Mouse (Mus musculus): ENCODE measurements around the gene Catsperg1.
A peak's percentile ranks its signal among the peaks of the same experiment; 100 is the strongest.
"Not testable (repeated sequence)": the region's sequence is repeated elsewhere in the genome, so short reads cannot be mapped to it uniquely, and the experiment has no call there.

Catsperg1 gene

DNA sequence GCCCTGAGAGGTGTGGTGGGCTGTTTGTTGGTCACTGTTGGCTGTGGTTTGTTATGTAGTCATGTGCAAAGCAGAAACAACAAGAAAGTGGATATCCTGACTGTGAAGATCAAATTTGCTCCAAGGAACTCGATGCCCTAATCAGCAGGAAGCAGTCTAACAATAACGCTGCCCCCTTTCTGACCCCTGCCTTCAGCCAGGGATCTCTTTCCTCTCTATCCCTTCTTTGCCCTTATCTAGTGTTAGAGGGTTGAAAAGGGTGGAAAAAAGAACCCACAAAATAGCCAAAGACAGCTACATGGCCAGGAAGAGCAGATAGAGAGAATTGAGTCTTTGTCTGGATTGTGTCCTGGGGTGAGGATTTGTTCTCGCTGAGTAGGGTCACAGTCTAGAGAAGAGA, 16.7 kb upstream of the Catsperg1 start:
- DNase-seq (ENCODE audit: low read depth, low spot score), result no peak

DNA sequence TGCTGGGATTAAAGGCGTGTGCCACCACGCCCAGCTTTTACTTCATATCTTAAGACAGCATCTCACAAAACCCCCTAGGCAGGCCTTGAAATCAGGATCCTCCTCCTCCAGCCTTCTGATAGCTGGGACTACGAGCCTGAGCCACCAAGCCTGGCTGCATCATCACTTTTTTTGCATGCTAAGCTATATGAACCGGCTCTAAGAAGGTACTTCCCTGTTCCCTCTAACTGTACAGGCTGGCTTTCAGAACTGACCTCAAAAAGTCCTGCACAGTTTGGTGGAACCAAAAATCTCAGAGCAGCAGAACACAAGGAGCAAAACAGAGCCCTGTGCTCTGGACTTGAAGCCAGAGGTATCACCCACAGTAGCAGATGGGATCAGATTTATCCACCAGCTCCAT, 14.4 kb upstream of the Catsperg1 start:
- DNase-seq (ENCODE audit: low read depth, low spot score), result no peak

DNA sequence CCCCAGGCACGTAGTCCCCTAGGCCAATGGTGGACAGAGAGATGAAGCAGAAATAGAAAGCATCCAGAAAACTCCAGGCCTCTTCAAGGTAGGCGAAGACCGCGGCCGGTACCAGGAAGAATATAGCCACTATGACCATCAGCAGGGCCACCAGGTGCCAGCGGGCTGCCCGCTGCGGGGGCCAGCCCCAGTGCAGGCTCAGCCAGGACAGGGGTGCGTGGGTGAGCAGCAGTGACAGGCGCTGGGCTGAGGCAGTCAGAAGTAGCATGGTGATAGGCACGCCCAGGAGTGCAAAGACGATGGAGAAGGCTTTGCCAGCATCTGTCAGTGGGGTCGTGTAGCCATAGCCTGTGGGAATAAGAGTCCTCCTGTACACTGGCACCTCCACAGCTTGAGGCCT, 11.7 kb upstream of the Catsperg1 start:
- no peak for DNase-seq (ENCODE audit: low read depth, low spot score)

DNA sequence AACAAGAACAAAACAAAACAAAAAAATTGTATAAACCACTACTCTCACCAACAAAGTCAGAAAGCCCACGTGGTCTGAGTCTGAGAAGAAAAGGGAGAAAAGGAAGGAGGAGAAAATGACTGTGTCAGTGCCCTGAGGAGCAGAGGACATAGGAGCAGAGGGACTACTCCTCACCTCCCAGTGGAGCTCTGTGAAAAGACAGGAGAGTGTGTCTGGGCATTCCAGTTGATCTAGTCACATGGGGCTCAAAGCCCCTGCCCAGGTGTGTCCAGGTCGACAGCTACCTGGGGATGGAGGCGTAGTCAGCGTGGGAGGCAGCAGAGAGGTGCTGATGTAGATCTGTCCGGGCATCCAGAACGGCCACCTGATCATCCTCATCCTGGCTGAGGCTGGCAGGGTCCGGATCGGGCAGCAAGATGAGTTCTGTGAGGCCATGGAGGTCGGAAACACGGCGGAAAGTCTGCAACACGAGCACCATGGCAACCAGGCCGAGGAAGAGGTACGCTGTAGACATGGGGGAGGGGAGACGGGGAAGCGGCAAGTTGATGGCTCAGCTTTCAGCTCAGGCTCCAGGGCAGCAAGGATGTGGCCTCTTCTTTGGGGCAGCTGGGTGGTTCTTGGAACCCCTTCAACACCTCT, 11.0 kb upstream of the Catsperg1 start:
- no peak for DNase-seq (ENCODE audit: low read depth, low spot score)

DNA sequence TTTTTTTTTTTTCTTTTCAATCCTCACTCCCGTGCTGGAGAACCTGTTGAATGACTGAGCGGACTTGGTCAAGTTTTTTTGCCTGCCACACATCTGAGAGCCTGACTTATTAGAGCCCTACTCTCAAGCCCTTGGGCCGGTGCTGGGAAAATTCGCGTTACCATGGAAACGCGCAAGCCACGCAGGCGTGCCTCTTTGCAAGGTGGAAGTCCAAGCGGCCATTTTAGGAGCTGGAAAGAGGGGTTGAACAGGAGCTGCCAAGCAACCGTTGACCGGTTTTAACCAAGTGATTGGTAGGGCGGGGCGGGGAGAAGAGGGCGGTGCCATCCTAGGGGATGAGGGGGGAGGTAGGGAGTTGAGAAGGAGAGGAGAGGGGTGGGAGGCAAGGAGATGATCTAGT, 1.0 kb upstream of the Catsperg1 start:
- DNase-seq (ENCODE audit: low read depth, low spot score), result no peak

DNA sequence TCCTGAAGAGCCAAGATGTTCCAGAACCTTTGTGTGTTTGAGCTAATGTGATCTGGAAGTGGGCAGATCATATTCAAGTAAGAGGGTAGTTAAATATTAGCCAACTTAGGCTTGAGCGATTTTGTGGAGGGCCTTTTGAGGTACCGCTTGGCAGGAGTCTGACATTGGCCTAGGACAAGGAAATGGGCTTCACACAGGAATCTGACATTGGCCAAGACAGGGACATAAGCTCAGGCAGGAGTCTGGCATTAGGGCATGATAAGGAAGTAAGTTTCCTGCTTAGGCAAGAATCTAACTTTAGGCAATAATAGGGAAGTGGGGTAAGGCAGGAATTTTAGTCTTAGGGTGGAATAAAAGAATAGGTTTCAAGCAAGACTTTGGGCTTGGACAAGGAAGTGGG, 401 bp upstream of the Catsperg1 start:
- DNase-seq (ENCODE audit: low read depth, low spot score), result no peak

DNA sequence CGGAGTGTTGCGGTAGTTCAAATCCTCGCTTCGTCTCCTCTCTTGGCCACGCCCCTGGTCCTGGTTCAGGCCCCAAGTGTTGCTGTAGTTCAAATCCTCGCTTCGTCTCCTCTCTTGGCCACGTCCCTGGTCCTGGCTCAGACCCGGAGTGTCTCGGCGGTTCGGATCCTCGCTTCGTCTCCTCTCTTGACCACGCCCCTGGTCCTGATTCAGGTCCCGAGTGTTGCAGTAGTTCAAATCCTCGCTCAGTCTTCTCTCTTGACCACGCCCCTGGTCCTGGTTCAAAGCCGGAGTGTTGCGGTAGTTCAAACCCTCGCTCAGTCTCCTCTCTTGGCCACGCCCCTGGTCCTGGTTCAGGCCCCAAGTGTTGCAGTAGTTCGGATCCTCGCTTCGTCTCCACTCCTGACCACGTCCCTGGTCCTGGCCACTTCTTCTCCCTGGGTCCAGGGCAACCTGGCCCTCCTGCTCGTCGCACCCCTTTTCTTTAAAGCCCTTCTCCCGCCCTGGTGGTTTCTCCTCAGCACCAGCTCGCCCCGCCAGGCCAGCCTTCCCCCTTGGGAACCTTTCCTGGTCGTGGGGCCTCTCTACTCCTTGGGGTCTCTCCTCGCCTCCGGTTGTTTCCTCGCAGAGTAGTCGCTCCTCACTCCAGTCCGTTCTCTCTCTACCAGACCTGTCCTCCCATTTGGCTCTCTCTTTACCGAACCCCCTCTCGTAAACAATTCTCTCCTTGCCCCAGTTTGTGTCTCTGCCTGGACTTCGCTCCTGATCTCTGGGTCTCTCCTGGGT, 867 bp downstream of the Catsperg1 start:
- DNase-seq (ENCODE audit: low read depth, low spot score), result not testable (repeated sequence)

DNA sequence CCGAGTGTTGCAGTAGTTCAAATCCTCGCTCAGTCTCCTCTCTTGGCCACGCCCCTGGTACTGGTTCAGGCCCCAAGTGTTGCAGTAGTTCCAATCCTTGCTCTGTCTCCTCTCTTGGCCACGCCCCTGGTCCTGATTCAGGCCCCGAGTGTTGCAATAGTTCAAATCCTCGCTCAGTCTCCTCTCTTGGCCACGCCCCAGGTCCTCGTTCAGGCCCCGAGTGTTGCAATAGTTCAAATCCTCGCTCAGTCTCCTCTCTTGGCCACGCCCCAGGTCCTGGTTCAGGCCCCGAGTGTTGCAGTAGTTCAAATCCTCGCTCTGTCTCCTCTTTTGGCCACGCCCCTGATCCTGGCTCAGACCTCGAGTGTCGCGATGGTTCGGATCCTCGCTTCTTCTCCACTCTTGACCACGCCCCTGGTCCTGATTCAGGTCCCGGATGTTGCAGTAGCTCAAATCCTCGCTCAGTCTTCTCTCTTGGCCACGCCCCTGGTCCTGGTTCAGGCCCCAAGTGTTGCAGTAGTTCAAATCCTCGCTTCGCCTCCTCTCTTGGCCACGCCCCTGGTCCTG, 1.6 kb downstream of the Catsperg1 start:
- no peak for DNase-seq (ENCODE audit: low read depth, low spot score)

DNA sequence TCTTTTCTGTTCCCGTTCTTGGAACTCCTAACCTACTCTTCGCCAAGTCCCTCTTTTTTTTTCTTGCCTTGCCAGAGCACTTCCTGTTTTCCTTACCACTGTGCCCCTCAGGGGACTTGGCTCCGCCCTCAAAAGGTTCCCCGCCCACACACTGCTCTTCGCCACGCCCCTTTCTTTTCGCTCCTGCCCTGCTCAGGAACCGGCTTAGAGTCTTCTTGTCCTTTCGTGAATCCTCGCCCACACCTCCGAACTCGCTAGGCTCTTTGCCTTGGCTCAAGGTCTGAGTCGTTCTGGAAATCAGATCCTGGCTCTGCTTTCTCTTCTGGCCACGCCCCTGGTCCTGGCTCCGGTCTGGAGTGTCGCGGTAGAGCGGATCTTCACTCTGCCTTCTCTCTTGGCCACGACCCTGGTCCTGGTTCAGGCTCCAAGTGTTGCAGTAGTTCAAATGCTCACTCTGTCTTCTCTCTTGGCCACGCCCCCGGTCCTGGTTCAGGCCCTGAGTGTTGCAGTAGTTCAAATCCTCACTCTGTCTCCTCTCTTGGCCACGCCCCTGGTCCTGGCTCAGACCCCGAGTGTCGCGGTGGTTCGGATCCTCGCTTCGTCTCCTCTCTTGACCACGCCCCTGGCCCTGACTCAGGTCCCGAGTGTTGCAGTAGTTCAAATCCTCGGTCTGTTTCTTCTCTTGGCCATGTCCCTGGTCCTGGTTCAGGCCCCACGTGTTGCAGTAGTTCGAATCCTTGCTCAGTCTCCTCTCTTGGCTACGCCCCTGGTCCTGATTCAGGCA, 2.2 kb downstream of the Catsperg1 start:
- peak; percentile 63 for DNase-seq (ENCODE audit: low read depth, low spot score)

DNA sequence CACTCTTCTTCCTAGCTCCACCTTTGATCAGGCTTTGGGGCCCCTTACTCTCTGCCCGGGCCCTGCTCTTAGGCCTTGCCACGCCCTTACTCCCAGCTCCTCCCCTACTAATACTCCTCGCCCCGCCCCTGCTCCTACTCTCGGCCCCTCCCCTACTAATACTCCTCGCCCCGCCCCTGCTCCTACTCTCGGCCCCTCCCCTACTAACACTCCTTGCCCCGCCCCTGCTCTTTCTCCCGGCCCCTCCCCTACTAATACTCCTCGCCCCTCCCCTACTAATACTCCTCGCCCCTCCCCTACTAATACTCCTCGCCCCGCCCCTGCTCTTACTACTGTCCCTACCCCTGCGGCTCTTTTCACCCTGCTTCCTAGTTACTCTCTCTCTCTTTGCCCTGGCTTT, 2.8 kb downstream of the Catsperg1 start:
- DNase-seq (ENCODE audit: low read depth, low spot score), result peak; percentile 17

DNA sequence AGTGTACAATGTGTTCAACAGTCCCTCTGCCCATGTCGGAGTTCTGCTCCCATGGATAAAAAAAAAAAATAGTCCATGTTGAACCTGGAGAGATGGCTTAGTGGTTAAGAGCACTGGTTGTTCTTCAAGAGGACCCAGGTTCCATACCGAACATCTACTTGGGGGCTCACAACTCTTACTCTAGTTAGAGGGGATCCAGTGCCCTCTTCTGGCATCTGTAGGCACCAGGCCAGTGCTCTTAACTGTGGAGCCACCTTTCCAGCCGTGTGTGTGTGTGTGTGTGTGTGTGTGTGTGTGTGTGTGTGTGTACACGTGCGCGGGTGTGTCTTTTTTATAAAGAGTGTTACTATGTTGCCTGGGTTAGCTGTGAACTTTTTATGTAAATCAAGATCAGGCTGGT, 11.3 kb downstream of the Catsperg1 start:
- no peak for DNase-seq (ENCODE audit: low read depth, low spot score)

DNA sequence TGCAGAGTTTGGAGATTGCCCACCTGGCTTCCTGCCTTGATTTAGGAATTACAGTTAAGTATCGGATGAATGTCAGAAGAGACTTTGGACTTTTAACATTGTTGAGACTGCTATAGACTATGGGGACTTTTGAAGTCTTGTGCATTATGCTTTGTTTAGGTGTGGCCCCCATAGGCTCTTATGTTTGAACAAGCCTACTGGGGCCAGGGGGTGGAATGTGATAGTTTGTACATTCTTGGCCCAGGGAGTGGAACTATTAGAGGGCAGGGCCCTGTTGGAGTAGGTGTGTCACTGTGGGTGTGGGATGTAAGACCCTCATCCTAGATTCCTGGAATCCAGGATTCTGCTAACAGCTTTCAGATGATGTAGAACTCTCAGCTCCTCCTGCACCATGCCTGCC, 19.6 kb downstream of the Catsperg1 start:
- DNase-seq (ENCODE audit: low read depth, low spot score), result not testable (repeated sequence)

DNA sequence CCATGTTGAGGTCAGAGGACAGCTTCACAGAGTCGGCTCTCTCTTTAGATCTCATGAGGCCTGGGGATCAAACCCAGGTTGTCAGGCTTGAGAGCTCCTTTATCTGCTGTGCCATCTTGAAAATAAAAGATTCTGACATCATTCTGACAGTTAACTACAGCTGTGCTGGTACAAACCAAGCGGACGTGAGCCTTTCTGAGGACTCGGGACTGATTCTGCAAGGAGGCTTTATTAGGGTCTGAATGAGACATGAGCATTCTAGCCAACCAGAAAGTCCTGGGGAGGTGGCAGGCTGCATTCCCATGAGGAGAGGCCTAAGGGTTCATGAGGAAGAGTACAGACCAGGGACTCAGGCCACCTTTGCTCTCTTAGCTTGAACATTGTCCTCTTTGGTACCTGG, 32.5 kb downstream of the Catsperg1 start:
- DNase-seq (ENCODE audit: low read depth, low spot score), result not testable (repeated sequence)

DNA sequence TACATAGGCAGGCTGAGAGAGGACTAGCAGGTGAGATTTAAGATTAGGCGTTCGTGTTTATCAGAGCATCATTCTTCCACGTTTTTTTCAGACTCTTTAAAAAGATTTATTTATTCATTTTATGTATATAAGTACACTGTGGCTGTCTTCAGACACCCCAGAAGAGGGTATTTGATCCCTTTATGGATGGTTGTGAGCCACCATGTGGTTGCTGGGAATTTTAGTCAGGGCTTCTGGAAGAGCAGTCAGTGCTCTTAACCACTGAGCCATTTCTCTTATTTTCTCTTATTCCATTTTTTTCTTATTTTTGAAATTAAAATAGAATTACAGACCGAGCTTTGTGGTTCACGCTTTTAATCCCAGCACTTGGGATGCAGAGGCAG, 33.0 kb downstream of the Catsperg1 start:
- no peak for DNase-seq (ENCODE audit: low read depth, low spot score)

DNA sequence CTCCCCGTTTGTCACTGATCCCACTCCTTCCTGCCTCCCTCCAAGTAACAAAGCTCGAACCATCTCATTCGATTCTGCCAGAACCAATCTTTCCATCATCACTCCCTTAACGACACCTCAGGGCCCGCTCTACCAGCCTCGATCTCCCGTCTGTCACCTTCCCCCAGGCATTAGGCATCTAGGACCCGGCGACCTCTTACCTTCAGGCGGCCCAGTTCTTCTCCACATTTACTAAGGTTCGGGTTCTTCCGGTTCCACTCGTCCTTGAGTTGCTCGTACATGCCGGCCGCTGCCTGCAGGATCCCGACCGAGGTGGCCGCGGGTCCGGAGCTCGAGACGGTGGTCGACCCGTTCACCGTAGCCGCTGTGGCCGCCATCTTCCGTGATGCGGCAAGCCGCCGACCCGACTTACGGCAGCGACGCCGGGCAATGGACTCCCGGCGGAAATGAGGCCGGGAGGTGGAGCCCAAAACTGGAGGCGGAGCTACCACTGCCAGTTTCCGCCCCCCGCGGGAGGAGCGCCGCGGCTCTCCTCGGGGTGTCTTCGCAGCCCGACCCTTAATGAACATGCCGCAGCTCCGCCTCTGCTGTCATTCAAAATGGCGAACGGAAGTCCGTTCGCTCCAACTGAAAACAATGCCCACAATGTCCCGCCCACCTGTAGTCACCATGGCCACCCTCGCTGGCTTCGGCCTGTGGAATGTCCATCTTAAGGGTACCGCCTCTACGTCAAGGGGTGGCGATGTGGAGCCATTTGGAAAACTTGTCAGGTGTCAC, 33.6 kb downstream of the Catsperg1 start, which contains the start of gene Psmd8:
Gene Psmd8, minus strand, starts transcription at position 625 of the 777 bp plus-strand sequence.
- DNase-seq (ENCODE audit: low read depth, low spot score), result peak; percentile 94

DNA sequence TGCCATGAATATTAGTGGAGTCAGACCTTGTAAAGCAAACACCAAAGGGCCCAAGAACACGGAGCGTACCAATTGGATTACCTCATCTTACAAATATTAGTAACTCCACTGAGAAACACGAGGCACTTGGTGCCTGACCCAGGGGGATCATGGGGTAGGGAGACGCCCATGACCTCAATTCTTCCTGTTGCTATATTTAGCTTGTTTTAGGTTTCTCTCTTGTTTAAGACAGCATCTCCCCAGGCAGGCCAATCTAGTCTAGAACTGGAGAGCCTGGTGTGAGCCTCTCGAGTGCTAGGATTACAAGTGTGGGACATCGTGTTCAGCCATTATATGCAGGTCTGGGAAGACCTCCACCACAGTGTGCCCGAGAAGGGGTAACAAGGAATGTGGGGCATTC, 34.5 kb downstream of the Catsperg1 start:
- no peak for DNase-seq (ENCODE audit: low read depth, low spot score)

DNA sequence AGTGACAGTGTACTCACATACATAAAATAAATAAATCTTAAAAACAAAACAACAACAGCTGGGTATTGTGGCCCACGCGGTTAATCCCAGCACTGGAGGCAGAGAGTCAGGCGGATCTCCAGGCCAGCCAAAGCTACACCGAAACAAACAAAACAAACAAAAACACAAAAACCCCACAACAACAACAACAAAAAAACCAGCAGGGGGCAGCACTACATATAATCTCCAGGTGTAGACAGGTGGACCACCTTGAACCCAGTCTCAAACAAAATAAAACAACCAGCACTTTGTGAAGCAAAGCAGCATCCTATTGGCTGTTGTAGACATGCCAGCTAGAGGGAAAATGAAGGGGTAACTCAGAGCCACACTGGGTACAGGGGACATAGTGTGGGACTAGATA, 35.7 kb downstream of the Catsperg1 start:
- no peak for DNase-seq (ENCODE audit: low read depth, low spot score)

DNA sequence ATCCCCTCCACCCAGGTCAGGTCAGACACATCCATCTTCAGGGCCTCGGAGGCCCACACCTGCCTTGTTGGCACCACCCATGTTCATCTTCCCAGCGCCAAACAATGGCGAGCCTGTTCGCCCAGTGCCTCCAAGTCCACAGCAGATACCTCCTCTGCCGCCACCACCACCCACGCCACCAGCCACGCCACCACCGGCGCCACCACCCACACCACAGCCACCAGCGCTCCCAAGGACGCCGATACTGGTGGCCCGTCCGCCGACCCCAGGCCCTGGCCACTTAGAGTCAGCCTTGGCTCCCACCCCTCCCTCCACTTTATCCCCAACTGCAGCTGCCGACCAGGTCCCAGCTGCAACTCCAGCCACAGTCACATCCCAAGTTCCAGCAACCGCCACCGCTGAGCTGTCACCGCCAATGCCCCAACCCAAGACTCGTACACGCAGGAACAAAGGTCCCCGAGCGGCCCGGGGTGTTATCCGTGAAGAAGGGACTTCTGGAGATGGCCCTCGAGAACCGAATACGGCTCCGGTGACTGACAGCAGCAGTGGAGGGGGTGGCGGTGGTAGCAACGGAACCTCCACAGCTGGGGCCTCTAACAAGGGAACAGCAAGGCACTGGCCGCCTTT, 41.3 kb downstream of the Catsperg1 start:
- no peak for DNase-seq (ENCODE audit: low read depth, low spot score)

DNA sequence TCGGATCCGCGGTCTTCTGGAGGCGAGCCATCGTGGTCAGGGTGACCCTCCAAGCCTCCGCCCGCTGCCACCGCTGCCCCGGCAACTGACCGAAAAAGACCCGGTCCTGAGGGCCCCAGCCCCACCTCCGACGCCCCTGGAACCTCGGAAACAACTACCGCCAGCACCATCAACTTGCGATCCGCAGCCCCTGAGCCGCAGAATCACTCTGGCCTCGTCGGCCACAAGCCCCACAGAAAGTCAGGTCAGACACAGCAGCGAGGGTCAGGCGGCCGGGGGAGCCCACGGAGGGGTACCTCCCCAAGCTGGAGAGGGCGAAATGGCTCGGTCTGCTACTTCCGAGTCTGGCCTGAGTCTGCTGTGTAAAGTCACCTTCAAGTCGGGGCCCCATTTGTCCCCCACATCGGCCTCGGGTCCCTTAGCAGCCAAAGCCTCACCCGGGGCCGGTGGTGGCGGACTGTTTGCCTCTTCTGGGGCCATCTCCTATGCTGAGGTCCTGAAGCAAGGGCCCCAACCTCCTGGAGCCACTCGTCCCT, 42.2 kb downstream of the Catsperg1 start:
- DNase-seq (ENCODE audit: low read depth, low spot score), result no peak

DNA sequence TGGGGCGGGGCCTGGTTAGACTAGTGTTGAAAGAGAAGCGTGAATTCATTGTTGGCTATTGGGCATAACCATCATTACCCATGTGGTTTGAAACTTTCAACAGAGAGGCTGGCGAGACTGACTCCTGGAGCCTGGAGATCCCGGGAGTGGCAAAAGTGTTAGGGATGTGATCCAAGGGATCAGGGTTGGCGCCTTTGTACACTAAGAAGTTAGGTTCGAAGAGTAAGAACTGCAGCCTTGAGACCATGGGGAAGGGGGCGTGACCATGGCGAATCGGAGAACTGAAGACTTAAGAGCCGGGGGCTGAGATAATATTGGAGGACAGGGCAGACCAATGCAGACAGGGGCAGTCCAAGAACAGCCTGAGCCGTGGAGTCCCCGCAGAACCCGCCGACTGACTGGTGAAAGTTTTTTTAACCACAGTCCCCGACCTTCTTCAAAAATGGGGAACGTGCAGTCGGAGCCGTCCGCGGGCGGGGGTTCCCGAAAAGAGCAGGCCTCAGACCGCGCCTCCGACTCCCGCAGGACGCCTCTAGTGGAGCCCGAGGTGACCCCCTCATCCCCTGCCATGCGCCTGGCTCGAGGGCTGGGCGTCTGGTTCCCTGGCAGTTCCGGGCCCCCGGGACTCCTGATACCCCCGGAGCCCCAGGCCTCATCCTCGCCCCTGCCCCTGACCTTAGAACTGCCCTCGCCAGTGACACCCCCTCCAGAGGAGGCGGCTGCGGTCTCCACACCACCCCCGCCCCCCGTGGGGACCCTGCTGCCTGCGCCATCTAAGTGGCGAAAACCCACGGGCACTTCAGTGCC, 42.9 kb downstream of the Catsperg1 start:
- no peak for DNase-seq (ENCODE audit: low read depth, low spot score)

Measured in retina, postnatal 7 days (tissue).